Mouse (Mus musculus): Measurements from ENCODE around the gene Gm19345. TPM values are rescaled to one million over a fixed set of nuclear protein-coding genes. Genes with fewer than 3 reads are reported as not detected.

Gm19345 gene
- polyA plus RNA-seq, 1 experiment from 2014 or later, result 6.6 TPM

- Histone ChIP-seq H3K4me2 (replicated peaks) (no peak overlapping the region), H3K27me3 (peaks cover 62% of the 10 kb centered on the region), H3K36me3 (no peaks in the 10 kb centered on the region), H3K4me3 (replicated peaks) (no peak overlapping the region), H3K9me3 (no peaks in the 10 kb centered on the region), H3K9ac (replicated peaks) (no peak overlapping the region), H3K27ac (no peak overlapping the region), H3K4me1 (replicated peaks) (peaks cover 34% of the 10 kb centered on the region)
- ATAC-seq, result no peak
- WGBS, result 80% methylated on average over 5 of the region's 5 CpGs
These were observed 33.4 kb upstream of the Gm19345 start for GRCm38 (mm10) chr7:19818440-19818839.

DNA sequence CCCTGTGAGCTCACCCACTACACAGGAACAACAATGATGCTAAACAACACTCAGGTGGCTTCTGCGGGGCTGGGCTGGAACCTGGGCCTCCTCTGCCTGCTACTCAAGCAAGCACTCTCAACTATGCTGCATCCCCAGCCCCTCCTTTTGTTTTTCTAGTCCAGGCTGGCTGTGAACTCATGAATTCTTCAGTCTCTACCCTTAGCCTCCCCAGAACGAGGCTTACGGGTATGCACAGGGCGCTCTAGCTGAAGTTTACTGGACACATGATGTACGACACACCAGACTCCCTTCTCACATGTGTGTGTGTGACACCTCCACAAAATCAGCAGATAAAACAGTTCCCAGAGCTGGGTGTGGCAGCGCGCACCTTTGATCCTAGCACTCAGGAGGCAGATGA is 32.9 kb upstream of the Gm19345 start:
- H3K4me1 ChIP-seq (replicated peaks), result peaks cover 36% of the 10 kb centered on the region
- H3K27me3 ChIP-seq, result peaks cover 62% of the 10 kb centered on the region
- H3K4me2 ChIP-seq (replicated peaks), result no peak overlapping the region
- H3K36me3 ChIP-seq, result no peaks in the 10 kb centered on the region
- H3K27ac ChIP-seq, result no peak overlapping the region
- ATAC-seq, result no peak
- no peaks in the 10 kb centered on the region for H3K9me3 ChIP-seq
- H3K9ac ChIP-seq (replicated peaks), result no peak overlapping the region
- H3K4me3 ChIP-seq (replicated peaks), result no peak overlapping the region
- WGBS, result 85% methylated on average over 7 of the region's 7 CpGs

DNA sequence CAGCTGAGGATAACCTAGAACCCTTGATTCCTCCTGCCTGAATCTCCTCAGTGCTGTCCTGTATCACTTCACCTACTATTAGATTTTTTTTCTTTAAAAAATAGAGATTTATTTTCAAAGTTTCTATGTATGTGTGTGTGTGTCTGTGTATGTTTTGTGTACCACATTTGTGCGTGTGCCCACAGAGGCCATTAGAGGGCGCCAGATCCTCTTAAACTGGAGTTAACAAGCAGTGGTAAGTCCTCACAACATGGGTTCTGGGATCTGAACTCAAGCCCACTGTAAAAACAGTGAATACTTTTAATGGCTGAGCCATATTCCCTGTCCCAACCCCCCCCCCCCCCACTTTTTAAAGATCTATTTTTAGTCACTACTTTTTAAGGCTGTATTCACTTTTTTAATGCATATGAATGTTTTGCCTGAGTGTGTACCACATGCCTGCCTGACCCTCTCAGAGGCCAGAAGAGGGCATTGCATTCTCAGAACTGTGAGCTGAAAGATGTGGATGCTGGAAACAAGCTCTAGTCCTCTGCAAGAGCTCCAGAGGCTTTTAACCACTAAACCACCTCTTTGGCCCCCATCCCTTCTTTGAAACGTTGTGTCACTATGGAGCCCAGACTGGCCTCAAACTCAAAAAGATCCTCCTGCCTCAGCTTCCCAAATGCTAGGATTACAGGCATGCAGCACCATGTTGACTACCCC is 31.3 kb upstream of the Gm19345 start:
- Histone ChIP-seq H3K9ac (replicated peaks) (no peak overlapping the region), H3K27ac (no peak overlapping the region), H3K4me3 (replicated peaks) (no peak overlapping the region), H3K4me1 (replicated peaks) (peaks cover 42% of the 10 kb centered on the region), H3K36me3 (no peaks in the 10 kb centered on the region), H3K27me3 (peaks cover 68% of the 10 kb centered on the region), H3K4me2 (replicated peaks) (no peak overlapping the region), H3K9me3 (no peaks in the 10 kb centered on the region)
- no peak for ATAC-seq
- 70% methylated on average over 3 of the region's 3 CpGs for WGBS

DNA sequence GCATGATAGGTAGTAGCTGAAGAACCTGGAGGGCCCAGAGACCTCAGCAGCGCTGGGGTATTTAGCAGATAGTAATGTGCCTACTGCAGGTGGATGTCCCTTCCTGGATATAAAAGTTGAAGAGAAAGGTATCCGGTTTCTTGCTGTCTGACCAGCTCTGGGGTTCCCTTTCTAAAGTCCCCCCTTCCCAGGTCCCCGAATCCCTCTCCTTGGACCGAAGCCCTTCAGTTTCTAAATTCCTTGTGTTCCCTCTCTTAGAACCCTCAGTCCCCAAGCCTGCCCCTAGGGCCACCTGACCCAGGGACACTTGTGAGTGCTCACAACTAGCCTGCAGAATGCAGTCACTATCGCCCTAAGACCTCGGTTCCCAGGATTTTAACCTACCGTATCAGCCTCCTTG is 30.2 kb upstream of the Gm19345 start:
- Histone ChIP-seq H3K9ac (replicated peaks) (no peak overlapping the region), H3K27me3 (peaks cover 63% of the 10 kb centered on the region), H3K9me3 (no peaks in the 10 kb centered on the region), H3K36me3 (no peaks in the 10 kb centered on the region), H3K4me3 (replicated peaks) (no peak overlapping the region), H3K4me1 (replicated peaks) (peaks cover 31% of the 10 kb centered on the region), H3K4me2 (replicated peaks) (no peak overlapping the region), H3K27ac (no peak overlapping the region)
- WGBS, result 61% methylated on average over 7 of the region's 7 CpGs
- ATAC-seq, result no peak

DNA sequence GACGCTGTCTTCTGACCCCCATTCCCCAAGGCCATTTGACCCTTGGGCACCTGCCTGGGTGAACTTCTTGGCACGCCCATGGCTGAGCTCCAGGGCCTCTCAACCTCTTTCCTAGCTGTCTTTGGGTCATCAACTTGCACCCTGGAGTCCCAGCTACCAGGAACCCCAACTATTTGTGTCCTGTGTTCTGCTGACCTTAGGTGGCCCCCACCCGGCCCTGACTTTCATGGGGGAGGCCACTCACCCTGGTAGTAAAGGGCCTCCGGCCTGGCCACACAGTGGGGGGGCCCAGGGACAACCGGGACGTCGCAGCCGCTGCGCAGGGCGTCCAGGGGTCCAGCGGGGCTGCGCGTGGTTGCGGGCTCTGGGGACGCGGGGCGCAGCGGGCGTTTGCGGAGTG is 29.6 kb upstream of the Gm19345 start:
- H3K4me1 ChIP-seq (replicated peaks), result peaks cover 26% of the 10 kb centered on the region
- WGBS, result 4% methylated on average over 20 of the region's 20 CpGs
- H3K4me3 ChIP-seq (replicated peaks), result peak overlapping the region; percentile 33
- H3K4me2 ChIP-seq (replicated peaks), result peak overlapping the region; percentile 54
- peak overlapping the region; percentile 60 for H3K9ac ChIP-seq (replicated peaks)
- H3K27ac ChIP-seq, result no peak overlapping the region
- H3K36me3 ChIP-seq, result no peaks in the 10 kb centered on the region
- ATAC-seq, result no peak
- no peaks in the 10 kb centered on the region for H3K9me3 ChIP-seq
- peaks cover 58% of the 10 kb centered on the region for H3K27me3 ChIP-seq

- under 1% methylated on average over 41 of the region's 42 CpGs for WGBS
- peaks cover 56% of the 10 kb centered on the region for H3K27me3 ChIP-seq
- no peak for ATAC-seq
These were observed 29.2 kb upstream of the Gm19345 start, which contains the start of gene Bcl3 for GRCm38 (mm10) chr7:19822604-19823058. Gene Bcl3, minus strand, starts transcription at chr7:19822770.

DNA sequence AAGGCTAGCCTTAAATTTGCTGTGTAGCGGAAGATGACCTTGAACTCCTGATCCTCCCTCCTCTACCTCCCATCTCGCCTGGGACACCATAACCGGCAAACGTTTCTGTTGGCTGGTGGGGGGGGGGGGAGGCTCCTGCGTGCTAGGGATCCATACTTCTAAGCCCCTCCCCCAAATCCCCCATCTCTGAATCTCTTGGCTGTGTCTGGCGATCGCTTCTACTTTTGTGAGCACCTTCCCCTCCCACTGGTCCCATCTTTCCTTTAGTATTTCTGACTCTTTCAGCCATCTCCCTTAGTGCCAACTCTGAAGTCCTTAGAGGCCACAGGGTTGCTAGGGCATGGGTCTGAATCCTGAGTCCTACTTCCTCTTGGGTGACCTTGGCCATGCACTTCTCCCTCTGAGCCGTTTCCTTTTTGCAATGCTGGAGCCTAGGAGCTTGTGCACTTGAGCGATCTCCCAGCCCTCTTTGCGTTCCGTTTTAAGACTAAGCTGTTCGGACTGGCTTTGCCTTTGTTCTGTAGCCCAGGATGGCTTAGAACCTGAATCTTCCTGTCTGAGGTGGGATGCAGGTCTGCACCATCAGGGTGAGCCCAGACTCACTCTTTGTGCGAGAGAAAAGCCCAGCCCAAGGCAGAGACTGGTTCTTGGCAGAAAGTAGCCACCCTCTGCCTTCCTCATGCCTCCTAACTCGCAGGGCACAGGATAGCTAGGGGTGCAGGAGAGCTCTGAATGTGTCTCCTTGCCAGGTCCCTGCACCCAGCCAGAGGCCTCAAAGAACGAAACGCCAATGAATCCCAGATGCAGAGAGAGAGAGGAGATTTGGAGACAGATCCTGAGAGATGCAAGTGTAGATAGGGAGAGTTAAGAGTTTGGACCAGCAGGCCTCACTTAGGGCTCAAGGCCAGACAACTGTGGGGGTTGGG is 28.3 kb upstream of the Gm19345 start:
- H3K9ac ChIP-seq (replicated peaks), result no peak overlapping the region
- no peaks in the 10 kb centered on the region for H3K36me3 ChIP-seq
- H3K4me2 ChIP-seq (replicated peaks), result peak overlapping the region; percentile 20
- peaks cover 15% of the 10 kb centered on the region for H3K4me1 ChIP-seq (replicated peaks)
- no peak overlapping the region for H3K4me3 ChIP-seq (replicated peaks)
- H3K27me3 ChIP-seq, result peaks cover 51% of the 10 kb centered on the region
- H3K27ac ChIP-seq, result no peak overlapping the region
- 18% methylated on average over 16 of the region's 16 CpGs for WGBS
- H3K9me3 ChIP-seq, result no peaks in the 10 kb centered on the region
- ATAC-seq, result 0 out of 2 replicates have a peak, but pooled peaks have one; percentile 28

More at GRCm38 (mm10) chr7:19822604-19823058, 29.2 kb upstream of the Gm19345 start, which contains the start of gene Bcl3:
- no peaks in the 10 kb centered on the region for H3K9me3 ChIP-seq
- H3K27ac ChIP-seq, result no peak within 1 kb of the TSS
- H3K4me2 ChIP-seq (replicated peaks), result peak within 1 kb of the TSS; percentile 54
- peaks cover 21% of the 10 kb centered on the region for H3K4me1 ChIP-seq (replicated peaks)
- peak within 1 kb of the TSS; percentile 60 for H3K9ac ChIP-seq (replicated peaks)
- H3K36me3 ChIP-seq, result no peaks in the 10 kb centered on the region
- H3K4me3 ChIP-seq (replicated peaks), result peak within 1 kb of the TSS; percentile 33

GRCm38 (mm10) chr7:19824182-19824973 is 27.4 kb upstream of the Gm19345 start:
- H3K36me3 ChIP-seq, result no peaks in the 10 kb centered on the region
- ATAC-seq, result peak; percentile 29; the same call in 1 of the 2 replicates
- H3K27me3 ChIP-seq, result peaks cover 45% of the 10 kb centered on the region
- no peak overlapping the region for H3K9ac ChIP-seq (replicated peaks)
- peak overlapping the region; percentile 20 for H3K4me2 ChIP-seq (replicated peaks)
- 25% methylated on average over 26 of the region's 26 CpGs for WGBS
- no peak overlapping the region for H3K4me3 ChIP-seq (replicated peaks)
- no peaks in the 10 kb centered on the region for H3K9me3 ChIP-seq
- H3K4me1 ChIP-seq (replicated peaks), result peaks cover 15% of the 10 kb centered on the region
- no peak overlapping the region for H3K27ac ChIP-seq

- Histone ChIP-seq H3K4me2 (replicated peaks) (no peak overlapping the region), H3K4me3 (replicated peaks) (no peak overlapping the region), H3K27me3 (peaks cover 34% of the 10 kb centered on the region), H3K27ac (no peak overlapping the region), H3K36me3 (no peaks in the 10 kb centered on the region), H3K9me3 (no peaks in the 10 kb centered on the region), H3K9ac (replicated peaks) (no peak overlapping the region), H3K4me1 (replicated peaks) (peaks cover 15% of the 10 kb centered on the region)
- no peak for ATAC-seq
- WGBS, result 44% methylated on average over 6 of the region's 6 CpGs
These were observed 25.0 kb upstream of the Gm19345 start for GRCm38 (mm10) chr7:19826756-19827155.

DNA sequence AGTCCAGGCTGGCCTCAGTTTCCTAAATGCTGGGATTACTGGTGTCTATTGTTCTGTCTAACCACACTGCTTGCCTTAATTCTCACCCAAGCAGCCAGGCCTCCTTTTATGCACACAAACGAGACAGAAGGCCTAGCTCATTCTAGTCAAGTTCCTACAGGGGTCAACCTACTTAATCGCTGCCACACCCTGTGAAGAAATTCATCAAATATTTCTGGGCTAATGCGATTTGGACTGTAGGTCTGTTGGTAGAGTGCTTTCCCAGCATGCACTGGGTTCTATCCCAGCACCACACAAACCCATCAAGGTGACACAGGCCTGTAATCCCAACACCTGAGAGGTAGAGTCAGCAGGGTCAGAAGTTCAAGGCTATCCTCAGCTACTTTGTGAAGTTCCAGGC is 22.1 kb upstream of the Gm19345 start:
- H3K4me2 ChIP-seq (replicated peaks), result no peak overlapping the region
- WGBS, result 83% methylated on average over 3 of the region's 3 CpGs

DNA sequence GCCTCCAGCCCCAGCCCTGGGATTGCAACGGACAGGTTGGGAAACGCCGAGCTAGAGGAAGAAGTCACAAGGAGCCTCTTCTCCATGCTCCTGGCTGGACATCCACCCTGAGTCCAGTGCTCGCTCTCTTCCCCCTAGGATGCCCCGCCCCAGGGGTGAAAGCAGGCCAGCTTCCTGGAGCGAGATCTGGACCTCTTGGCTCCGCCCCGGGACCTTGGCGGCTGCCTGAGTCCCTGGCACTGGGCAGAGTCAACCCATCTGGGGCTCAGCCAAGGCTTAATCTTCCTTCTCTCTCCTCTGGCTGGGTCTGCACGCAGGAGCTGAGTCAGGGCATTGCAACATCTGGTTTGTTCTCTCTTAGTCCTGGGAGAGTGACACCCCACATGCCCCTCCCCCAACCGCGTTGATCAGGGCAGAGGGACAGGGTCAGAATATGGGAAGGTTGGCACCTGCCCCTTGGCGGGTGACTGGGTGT is 21.1 kb upstream of the Gm19345 start:
- Histone ChIP-seq H3K9ac (replicated peaks) (no peak overlapping the region), H3K4me3 (replicated peaks) (no peak overlapping the region), H3K4me1 (replicated peaks) (no peaks in the 10 kb centered on the region), H3K4me2 (replicated peaks) (no peak overlapping the region), H3K27me3 (no peaks in the 10 kb centered on the region), H3K27ac (no peak overlapping the region), H3K9me3 (no peaks in the 10 kb centered on the region), H3K36me3 (no peaks in the 10 kb centered on the region)
- whole genome bisulfite sequencing, result 30% methylated on average over 13 of the region's 13 CpGs
- peak; percentile 40; the same call in 1 of the 2 replicates for ATAC-seq

More for the DNA sequence above, 22.1 kb upstream of the Gm19345 start:
- no peaks in the 10 kb centered on the region for H3K36me3 ChIP-seq
- H3K9ac ChIP-seq (replicated peaks), result no peak overlapping the region
- H3K27ac ChIP-seq, result no peak overlapping the region
- no peak overlapping the region for H3K4me3 ChIP-seq (replicated peaks)
- ATAC-seq, result no peak
- no peaks in the 10 kb centered on the region for H3K4me1 ChIP-seq (replicated peaks)
- peaks cover 5% of the 10 kb centered on the region; the same call in 1 of the 2 replicates for H3K27me3 ChIP-seq
- no peaks in the 10 kb centered on the region for H3K9me3 ChIP-seq

All from midbrain, embryonic 13.5 days (tissue).